Mouse (Mus musculus) megakaryocyte, embryonic 14.5 days (primary cell): Measurements from ENCODE around the gene Ctc1.

Experiments
- FLI1 ChIP-seq: IDR thresholded peaks from 2 replicates; pipeline ENCODE4 v1.6.1; 2012; ENCODE audit warnings: low read length, inconsistent platforms, mixed read lengths
- GATA1 ChIP-seq: IDR thresholded peaks from 3 replicates; pipeline ENCODE4 v1.6.1; 2012; ENCODE audit warnings: mixed read lengths, low read length, inconsistent platforms, borderline replicate concordance

- no peak for TF ChIP-seq FLI1
- no peak for TF ChIP-seq GATA1
These were observed 21.7 kb downstream of the Ctc1 start for GRCm38 (mm10) chr11:69037231-69038061.
